Mouse (Mus musculus): ENCODE measurements around the gene Gadd45a. TPM values are rescaled to one million over a fixed set of nuclear protein-coding genes. Genes with fewer than 3 reads are reported as not detected.
"Not testable (repeated sequence)": the region's sequence is repeated elsewhere in the genome, so short reads cannot be mapped to it uniquely, and the experiment has no call there.

Gene Gadd45a
- polyA plus RNA-seq, 1 experiment from 2014 or later: 49.5 TPM

DNA sequence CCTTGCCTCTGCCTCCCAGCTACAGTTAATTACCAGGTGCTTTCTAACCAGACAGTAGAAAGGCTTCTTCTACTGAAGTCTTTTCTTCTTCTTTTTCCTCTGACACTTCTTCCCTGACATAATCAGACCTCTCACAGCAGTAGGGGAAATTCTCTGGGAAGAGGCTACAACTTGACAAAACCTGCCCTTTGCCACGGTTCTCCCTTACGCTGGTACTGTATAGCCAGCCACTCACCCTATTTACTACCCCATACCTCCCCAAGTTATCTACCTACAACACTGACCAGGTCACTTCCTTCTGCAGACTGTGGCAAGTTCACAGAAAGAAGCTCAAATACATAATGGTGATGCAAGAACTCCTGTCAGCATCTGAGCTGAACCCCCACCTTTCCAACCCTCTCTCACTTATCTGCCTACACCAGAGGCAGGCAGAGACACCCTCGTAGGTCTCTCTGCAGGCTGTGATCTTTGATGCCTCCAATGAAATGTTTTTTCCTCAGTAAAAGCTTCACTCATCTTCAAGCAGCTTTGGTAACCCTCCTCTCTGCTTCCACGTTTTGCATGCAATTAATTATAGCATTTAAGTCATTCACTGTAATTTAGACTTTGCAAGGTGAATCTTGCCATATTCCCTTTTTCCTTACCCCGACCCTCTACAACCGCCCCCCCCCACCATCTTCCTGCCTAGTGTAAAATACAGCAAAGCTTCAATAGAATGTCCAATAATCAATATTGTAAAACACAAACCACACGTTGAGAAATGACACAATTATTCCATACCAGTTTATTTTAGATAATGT, 2.7 kb downstream of the Gadd45a start:
- Histone ChIP-seq H3K36me3 (replicated peaks; ENCODE audit: insufficient read depth, low read length) (0 out of 2 replicates have a peak, but pooled peaks cover 2% of the 10 kb centered on the region), H3K4me1 (ENCODE audit: insufficient read depth) (peaks cover 21% of the 10 kb centered on the region; the same call in 1 of the 2 replicates), H3K9me3 (ENCODE audit: low read length) (no peaks in the 10 kb centered on the region), H3K4me3 (ENCODE audit: low read depth, low read length) (peak overlapping the region; percentile 39), H3K4me2 (ENCODE audit: low read depth, low read length) (peak overlapping the region; percentile 64), H3K9ac (replicated peaks) (peak overlapping the region; percentile 65), H3K27ac (ENCODE audit: low read depth) (peak overlapping the region; percentile 92), H3K27me3 (ENCODE audit: insufficient read depth, low read length) (no peaks in the 10 kb centered on the region)
- 32% methylated on average over 7 of the region's 7 CpGs for WGBS (ENCODE audit: insufficient replicate concordance)
- ATAC-seq (peak; percentile 33), DNase-seq (peak; percentile 48)
- TF ChIP-seq EP300 (IDR thresholded peaks at IDR 0.05; ENCODE audit: low read depth) (peak; percentile 91), CTCF (IDR thresholded peaks at IDR 0.05; ENCODE audit: low read depth) (no peak)

DNA sequence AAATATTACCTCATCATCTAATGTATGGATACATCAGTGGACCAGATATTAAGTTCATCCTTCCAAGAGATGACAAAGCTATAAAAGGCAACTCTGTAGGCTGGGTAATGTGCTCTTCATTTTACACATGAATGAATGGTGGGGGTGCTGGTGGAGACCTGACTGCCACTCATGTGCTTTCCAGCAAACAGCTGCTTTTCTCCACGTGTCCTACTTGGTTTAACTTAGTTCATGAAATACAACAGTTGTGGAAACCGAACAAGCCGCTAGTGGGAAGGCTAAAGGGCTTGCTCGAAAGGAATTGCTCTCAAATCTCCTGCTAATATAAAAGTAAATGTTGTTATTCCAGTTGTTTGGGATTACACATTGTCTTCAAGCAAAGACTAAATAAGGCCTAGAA, 3.7 kb downstream of the Gadd45a start:
- H3K27ac ChIP-seq (ENCODE audit: low read depth): peak overlapping the region; percentile 92
- ATAC-seq: no peak
- TF ChIP-seq EP300 (IDR thresholded peaks at IDR 0.05; ENCODE audit: low read depth) (no peak), CTCF (IDR thresholded peaks at IDR 0.05; ENCODE audit: low read depth) (no peak)
- H3K4me3 ChIP-seq (ENCODE audit: low read depth, low read length): no peak overlapping the region
- H3K9me3 ChIP-seq (ENCODE audit: low read length): no peaks in the 10 kb centered on the region
- no peaks in the 10 kb centered on the region for H3K27me3 ChIP-seq (ENCODE audit: insufficient read depth, low read length)
- WGBS (ENCODE audit: insufficient replicate concordance): 70% methylated on average over 4 of the region's 4 CpGs
- no peak for DNase-seq
- H3K9ac ChIP-seq (replicated peaks): no peak overlapping the region
- peaks cover 25% of the 10 kb centered on the region for H3K4me1 ChIP-seq (ENCODE audit: insufficient read depth)
- H3K4me2 ChIP-seq (ENCODE audit: low read depth, low read length): peak overlapping the region; percentile 64
- H3K36me3 ChIP-seq (replicated peaks; ENCODE audit: insufficient read depth, low read length): 0 out of 2 replicates have a peak, but pooled peaks cover 2% of the 10 kb centered on the region

DNA sequence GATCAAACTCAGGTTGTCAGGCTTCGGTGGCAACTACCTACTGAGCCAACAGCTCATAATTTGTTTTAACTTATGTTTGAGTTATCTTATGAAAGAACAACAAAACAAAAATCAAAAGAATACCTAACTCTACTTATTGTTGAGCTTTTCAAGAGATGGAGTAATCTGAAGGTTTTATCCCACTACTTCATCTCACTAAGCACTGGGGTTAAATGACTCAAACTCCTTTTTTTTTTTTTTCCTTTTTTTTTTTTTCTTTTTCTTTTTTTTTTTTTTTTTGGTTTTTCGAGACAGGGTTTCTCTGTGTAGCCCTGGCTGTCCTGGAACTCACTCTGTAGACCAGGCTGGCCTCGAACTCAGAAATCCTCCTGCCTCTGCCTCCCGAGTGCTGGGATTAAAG, 4.3 kb downstream of the Gadd45a start:
- H3K9ac ChIP-seq (replicated peaks); H3K27ac ChIP-seq (ENCODE audit: low read depth); ATAC-seq; DNase-seq; H3K9me3 ChIP-seq (ENCODE audit: low read length); H3K4me2 ChIP-seq (ENCODE audit: low read depth, low read length); H3K36me3 ChIP-seq (replicated peaks; ENCODE audit: insufficient read depth, low read length); H3K4me3 ChIP-seq (ENCODE audit: low read depth, low read length); H3K27me3 ChIP-seq (ENCODE audit: insufficient read depth, low read length): not testable (repeated sequence)
- WGBS (ENCODE audit: insufficient replicate concordance): 76% methylated on average over 4 of the region's 4 CpGs
- peaks cover 29% of the 10 kb centered on the region for H3K4me1 ChIP-seq (ENCODE audit: insufficient read depth)

DNA sequence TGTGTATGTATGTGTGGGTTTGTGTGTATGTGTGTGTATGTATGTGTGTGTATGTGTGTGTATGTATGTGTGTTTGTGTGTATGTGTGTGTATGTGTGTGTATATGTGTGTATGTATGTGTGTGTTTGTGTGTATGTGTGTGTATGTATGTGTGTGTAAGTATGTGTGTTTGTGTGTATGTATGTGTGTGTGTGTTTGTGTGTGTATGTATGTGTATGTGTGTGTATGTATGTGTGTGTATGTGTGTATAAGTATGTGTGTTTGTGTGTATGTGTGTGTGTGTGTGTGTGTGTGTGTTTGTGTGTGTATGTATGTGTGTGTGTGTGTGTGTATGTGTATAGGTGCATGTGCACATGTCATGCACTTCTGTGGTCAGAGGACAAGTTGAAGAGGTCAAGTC, 4.7 kb downstream of the Gadd45a start:
- H3K4me1 ChIP-seq (ENCODE audit: insufficient read depth): peaks cover 26% of the 10 kb centered on the region
- not testable (repeated sequence) for H3K27me3 ChIP-seq (ENCODE audit: insufficient read depth, low read length); H3K27ac ChIP-seq (ENCODE audit: low read depth); H3K9ac ChIP-seq (replicated peaks); H3K4me3 ChIP-seq (ENCODE audit: low read depth, low read length); H3K4me2 ChIP-seq (ENCODE audit: low read depth, low read length); H3K9me3 ChIP-seq (ENCODE audit: low read length); ATAC-seq; H3K36me3 ChIP-seq (replicated peaks; ENCODE audit: insufficient read depth, low read length); DNase-seq

DNA sequence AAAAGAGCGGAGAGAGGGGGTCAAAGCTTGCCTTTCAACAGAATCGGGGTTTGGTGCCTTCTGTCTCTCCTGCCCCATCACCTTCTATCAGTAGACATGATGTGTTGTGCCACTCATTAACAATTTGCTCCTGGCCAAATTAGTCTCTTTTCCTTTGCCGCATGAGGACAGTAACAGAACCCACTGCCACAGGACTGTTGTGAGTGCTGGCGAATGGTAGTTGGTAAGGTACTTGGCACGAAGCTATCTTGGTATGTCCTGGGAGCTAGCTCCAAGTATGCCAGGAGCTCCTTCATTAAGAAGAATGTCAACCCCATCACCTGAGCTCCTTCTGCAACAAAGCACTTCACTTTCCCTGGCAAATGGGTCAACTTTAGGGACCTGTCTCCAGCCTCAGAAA, 6.4 kb downstream of the Gadd45a start:
- no peaks in the 10 kb centered on the region for H3K27me3 ChIP-seq (ENCODE audit: insufficient read depth, low read length)
- H3K4me1 ChIP-seq (ENCODE audit: insufficient read depth): peaks cover 26% of the 10 kb centered on the region
- H3K9ac ChIP-seq (replicated peaks): no peak overlapping the region
- no peak overlapping the region for H3K27ac ChIP-seq (ENCODE audit: low read depth)
- H3K36me3 ChIP-seq (replicated peaks; ENCODE audit: insufficient read depth, low read length): 0 out of 2 replicates have a peak, but pooled peaks cover 2% of the 10 kb centered on the region
- DNase-seq: no peak
- WGBS (ENCODE audit: insufficient replicate concordance): 85% methylated on average over 5 of the region's 5 CpGs
- no peaks in the 10 kb centered on the region for H3K9me3 ChIP-seq (ENCODE audit: low read length)
- ATAC-seq: no peak
- H3K4me2 ChIP-seq (ENCODE audit: low read depth, low read length): no peak overlapping the region
- no peak overlapping the region for H3K4me3 ChIP-seq (ENCODE audit: low read depth, low read length)
- no peak for TF ChIP-seq CTCF (IDR thresholded peaks at IDR 0.05; ENCODE audit: low read depth)
- TF ChIP-seq EP300 (IDR thresholded peaks at IDR 0.05; ENCODE audit: low read depth): no peak

DNA sequence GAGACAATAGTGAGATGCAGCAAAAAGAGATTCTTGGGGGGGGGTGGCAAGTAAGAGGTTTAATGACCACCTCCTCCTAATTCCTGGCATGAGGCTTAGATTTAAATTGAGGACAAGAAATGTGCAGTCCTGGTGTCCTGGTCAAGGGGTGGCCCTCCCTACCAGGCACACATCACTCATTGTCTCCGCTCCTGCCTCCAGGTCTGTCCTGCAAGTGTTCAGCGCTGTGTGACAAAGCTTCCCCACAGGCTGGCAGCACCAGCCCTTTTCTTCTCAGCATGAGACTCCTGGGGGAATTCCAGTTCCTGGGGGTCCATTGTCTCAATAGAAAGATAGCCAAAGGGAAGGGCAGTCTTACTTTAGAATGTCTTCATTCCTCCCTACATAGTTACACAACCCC, 6.8 kb downstream of the Gadd45a start:
- WGBS (ENCODE audit: insufficient replicate concordance): 75% methylated on average over 2 of the region's 2 CpGs
- H3K4me1 ChIP-seq (ENCODE audit: insufficient read depth): peaks cover 23% of the 10 kb centered on the region
- 0 out of 2 replicates have a peak, but pooled peaks cover 2% of the 10 kb centered on the region for H3K36me3 ChIP-seq (replicated peaks; ENCODE audit: insufficient read depth, low read length)
- H3K27me3 ChIP-seq (ENCODE audit: insufficient read depth, low read length): no peaks in the 10 kb centered on the region
- no peak overlapping the region for H3K4me3 ChIP-seq (ENCODE audit: low read depth, low read length)
- no peak overlapping the region for H3K4me2 ChIP-seq (ENCODE audit: low read depth, low read length)
- no peak overlapping the region for H3K9ac ChIP-seq (replicated peaks)
- no peak overlapping the region for H3K27ac ChIP-seq (ENCODE audit: low read depth)
- H3K9me3 ChIP-seq (ENCODE audit: low read length): no peaks in the 10 kb centered on the region
- ATAC-seq (no peak), DNase-seq (no peak)
- TF ChIP-seq CTCF (IDR thresholded peaks at IDR 0.05; ENCODE audit: low read depth) (no peak), EP300 (IDR thresholded peaks at IDR 0.05; ENCODE audit: low read depth) (no peak)
